Mouse (Mus musculus) heart, adult 2 months (tissue): Measurements from ENCODE around the gene Pear1.

Experiments used
- CTCF ChIP-seq: fragments of 200-600 bp; IDR thresholded peaks from 2 replicates; pipeline ENCODE4 v1.8.1; 2022; ENCODE audit warnings: antibody characterized with exemption, mild to moderate bottlenecking, moderate library complexity
- EP300 ChIP-seq: fragments of 200-500 bp; IDR thresholded peaks from 2 replicates; pipeline ENCODE4 v1.6.1; 2011; ENCODE audit warnings: low read depth, low read length, control low read depth; ENCODE audit not compliant: insufficient read depth
- POLR2A ChIP-seq: fragments of 200-500 bp; IDR thresholded peaks from 2 replicates; pipeline ENCODE4 v1.6.1; 2011; ENCODE audit warnings: mild to moderate bottlenecking, low read depth, low read length, control low read depth; ENCODE audit not compliant: insufficient read depth

DNA sequence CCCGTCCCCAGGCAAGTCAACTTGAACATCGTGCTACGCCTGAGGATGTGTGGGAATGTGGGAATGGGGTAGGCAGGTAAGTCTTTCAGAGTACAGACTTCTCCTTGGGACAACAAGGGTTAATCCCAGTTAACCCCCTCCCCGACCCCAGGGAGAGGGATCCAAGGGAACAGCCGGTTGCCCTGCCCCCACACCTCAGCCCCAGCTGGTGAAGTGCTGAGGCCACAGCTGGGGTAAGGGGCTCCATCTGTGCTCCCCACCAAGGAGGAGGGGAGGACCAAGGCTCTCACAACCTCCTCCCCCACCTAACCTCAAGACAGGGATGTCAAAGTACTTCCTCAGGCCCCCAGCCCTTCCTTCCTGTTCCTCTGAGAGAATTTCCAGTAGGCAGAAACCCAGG is 34.3 kb downstream of the Pear1 start:
- TF ChIP-seq POLR2A (no peak), CTCF (no peak), EP300 (no peak)
